Mouse (Mus musculus): Measurements from ENCODE around the gene Olfr474. TPM values are rescaled to one million over a fixed set of nuclear protein-coding genes. Genes with fewer than 3 reads are reported as not detected.
"Not testable (repeated sequence)": the region's sequence is repeated elsewhere in the genome, so short reads cannot be mapped to it uniquely, and the experiment has no call there.

Gene Olfr474
- not detected in 2 replicates for polyA plus RNA-seq (2015; fragmentation: Nextera tagmentation; extraction: Ambion mirVana)

DNA sequence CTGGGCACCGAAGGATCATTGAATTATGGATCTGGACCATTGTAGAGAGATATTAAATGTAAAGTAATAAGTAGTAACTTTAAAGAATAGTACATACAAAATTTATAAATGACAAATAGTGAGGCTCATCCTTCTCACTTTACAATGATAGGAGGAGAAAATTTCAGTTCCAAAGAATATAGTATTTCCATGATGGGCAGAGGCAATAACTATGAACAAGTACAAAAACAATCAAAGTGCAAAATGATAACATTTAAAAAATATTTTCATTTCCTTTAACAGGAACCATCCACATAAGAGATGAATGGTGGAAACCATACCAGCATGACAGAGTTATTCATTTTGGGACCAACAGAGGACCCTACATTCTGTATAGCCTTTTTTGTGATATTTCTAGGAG, at the start of gene Olfr474:
Olfr474 (plus strand) TSS at position 301 of the 400 bp plus-strand sequence.
- Histone ChIP-seq H3K36me3 (no peaks in the 10 kb centered on the region), H3K4me3 (no peak within 1 kb of the TSS), H3K4me2 (replicated peaks) (no peak within 1 kb of the TSS), H3K27me3 (no peaks in the 10 kb centered on the region), H3K27ac (replicated peaks) (no peak within 1 kb of the TSS), H3K9me3 (no peaks in the 10 kb centered on the region), H3K4me1 (no peaks in the 10 kb centered on the region), H3K9ac (replicated peaks) (no peak within 1 kb of the TSS)
- 84% methylated on average over 1 of the region's 1 CpGs for WGBS
- no peak for ATAC-seq (replicated peaks)

GRCm38 (mm10) chr7:107930146-107930545, 24.3 kb upstream of the Olfr474 start, which contains the start of gene Olfr473:
TSS of gene Olfr473 (plus strand) at chr7:107930446.
- Histone ChIP-seq H3K9me3 (no peaks in the 10 kb centered on the region), H3K4me3 (no peak within 1 kb of the TSS), H3K27ac (replicated peaks) (no peak within 1 kb of the TSS), H3K4me2 (replicated peaks) (no peak within 1 kb of the TSS), H3K36me3 (no peaks in the 10 kb centered on the region), H3K27me3 (no peaks in the 10 kb centered on the region), H3K9ac (replicated peaks) (no peak within 1 kb of the TSS), H3K4me1 (no peaks in the 10 kb centered on the region)
- ATAC-seq (replicated peaks) = no peak
- 97% methylated on average over 1 of the region's 1 CpGs for WGBS

GRCm38 (mm10) chr7:107952539-107952938, 1.9 kb upstream of the Olfr474 start:
- H3K27ac ChIP-seq (replicated peaks); ATAC-seq (replicated peaks): not testable (repeated sequence)
- 98% methylated on average over 12 of the region's 12 CpGs for WGBS

GRCm38 (mm10) chr7:107964503-107964902, 10.1 kb downstream of the Olfr474 start, which contains the start of gene Olfr476:
TSS of gene Olfr476 (plus strand) at chr7:107964803.
- Histone ChIP-seq H3K4me1 (no peaks in the 10 kb centered on the region), H3K4me3 (no peak within 1 kb of the TSS), H3K4me2 (replicated peaks) (no peak within 1 kb of the TSS), H3K27ac (replicated peaks) (no peak within 1 kb of the TSS), H3K9ac (replicated peaks) (no peak within 1 kb of the TSS), H3K9me3 (no peaks in the 10 kb centered on the region), H3K36me3 (no peaks in the 10 kb centered on the region), H3K27me3 (no peaks in the 10 kb centered on the region)
- 67% methylated on average over 1 of the region's 1 CpGs for WGBS
- no peak for ATAC-seq (replicated peaks)

More at GRCm38 (mm10) chr7:107952539-107952938, 1.9 kb upstream of the Olfr474 start:
- not testable (repeated sequence) for H3K36me3 ChIP-seq; H3K9ac ChIP-seq (replicated peaks); H3K4me1 ChIP-seq; H3K4me3 ChIP-seq; H3K27me3 ChIP-seq; H3K9me3 ChIP-seq; H3K4me2 ChIP-seq (replicated peaks)

DNA sequence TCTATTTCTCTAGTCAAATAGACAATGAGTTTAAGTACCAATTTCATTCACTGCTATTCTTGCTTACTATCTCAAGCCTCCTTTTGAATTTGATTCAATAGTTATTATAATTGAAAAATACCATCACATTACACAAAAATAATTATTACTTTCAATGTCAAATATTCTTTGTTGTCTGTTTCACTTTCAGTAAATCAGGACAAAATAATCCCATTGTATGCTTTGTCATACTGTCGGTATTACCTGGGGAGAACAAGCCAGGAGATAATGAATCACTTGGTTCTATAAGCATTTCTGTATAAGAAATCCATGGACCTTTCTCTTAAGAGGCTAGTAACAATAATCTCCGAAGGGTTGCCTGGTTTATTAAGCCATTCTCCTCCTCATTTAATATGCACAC, 31.9 kb downstream of the Olfr474 start, which contains the start of gene Olfr477:
Olfr477 (plus strand) TSS at position 301 of the 400 bp plus-strand sequence.
- no peak within 1 kb of the TSS for H3K9ac ChIP-seq (replicated peaks)
- ATAC-seq (replicated peaks) = no peak
- H3K27me3 ChIP-seq = no peaks in the 10 kb centered on the region
- no peaks in the 10 kb centered on the region for H3K36me3 ChIP-seq
- 78% methylated on average over 2 of the region's 2 CpGs for WGBS
- H3K27ac ChIP-seq (replicated peaks) = no peak within 1 kb of the TSS
- no peak within 1 kb of the TSS for H3K4me3 ChIP-seq
- H3K4me1 ChIP-seq = no peaks in the 10 kb centered on the region
- no peaks in the 10 kb centered on the region for H3K9me3 ChIP-seq
- H3K4me2 ChIP-seq (replicated peaks) = no peak within 1 kb of the TSS

Other genes with a start within 250 kb of the Olfr474 start
- not detected in 2 replicates for gene Cyb5r2, start 196.6 kb upstream of the Olfr474 start, polyA plus RNA-seq (2015; fragmentation: Nextera tagmentation; extraction: Ambion mirVana)
- not detected in 2 replicates for gene Ovch2, start 153.4 kb upstream of the Olfr474 start, polyA plus RNA-seq (2015; fragmentation: Nextera tagmentation; extraction: Ambion mirVana)
- gene Olfr467, start 142.4 kb upstream of the Olfr474 start, polyA plus RNA-seq (2015; fragmentation: Nextera tagmentation; extraction: Ambion mirVana) = not detected in 2 replicates
- not detected in 2 replicates for gene Olfr469, start 129.1 kb upstream of the Olfr474 start, polyA plus RNA-seq (2015; fragmentation: Nextera tagmentation; extraction: Ambion mirVana)
- not detected in 2 replicates for gene Olfr470, start 107.2 kb upstream of the Olfr474 start, polyA plus RNA-seq (2015; fragmentation: Nextera tagmentation; extraction: Ambion mirVana)
- gene Olfr472, start 56.7 kb upstream of the Olfr474 start, polyA plus RNA-seq (2015; fragmentation: Nextera tagmentation; extraction: Ambion mirVana) = not detected in 2 replicates
- not detected in 2 replicates for gene Olfr473, start 24.2 kb upstream of the Olfr474 start, polyA plus RNA-seq (2015; fragmentation: Nextera tagmentation; extraction: Ambion mirVana)
- not detected in 2 replicates for gene Olfr476, start 10.2 kb downstream of the Olfr474 start, polyA plus RNA-seq (2015; fragmentation: Nextera tagmentation; extraction: Ambion mirVana)
- not detected in 2 replicates for gene Olfr477, start 32.0 kb downstream of the Olfr474 start, polyA plus RNA-seq (2015; fragmentation: Nextera tagmentation; extraction: Ambion mirVana)
- gene Olfr478, start 79.3 kb downstream of the Olfr474 start, polyA plus RNA-seq (2015; fragmentation: Nextera tagmentation; extraction: Ambion mirVana) = not detected in 2 replicates
- gene Olfr479, start 96.0 kb downstream of the Olfr474 start, polyA plus RNA-seq (2015; fragmentation: Nextera tagmentation; extraction: Ambion mirVana) = not detected in 2 replicates
- not detected in 2 replicates for gene Olfr480, start 112.7 kb downstream of the Olfr474 start, polyA plus RNA-seq (2015; fragmentation: Nextera tagmentation; extraction: Ambion mirVana)
- gene Olfr481, start 125.2 kb downstream of the Olfr474 start, polyA plus RNA-seq (2015; fragmentation: Nextera tagmentation; extraction: Ambion mirVana) = not detected in 2 replicates
- 0.08 and 0.09 TPM in 2 replicates for gene Olfr482, start 142.9 kb downstream of the Olfr474 start, polyA plus RNA-seq (2015; fragmentation: Nextera tagmentation; extraction: Ambion mirVana)
- gene Olfr483, start 146.2 kb downstream of the Olfr474 start, polyA plus RNA-seq (2015; fragmentation: Nextera tagmentation; extraction: Ambion mirVana) = not detected in 2 replicates
- gene Olfr484, start 172.8 kb downstream of the Olfr474 start, polyA plus RNA-seq (2015; fragmentation: Nextera tagmentation; extraction: Ambion mirVana) = not detected in 2 replicates
- gene Olfr485, start 205.2 kb downstream of the Olfr474 start, polyA plus RNA-seq (2015; fragmentation: Nextera tagmentation; extraction: Ambion mirVana) = not detected in 2 replicates
- gene Olfr486, start 218.1 kb downstream of the Olfr474 start, polyA plus RNA-seq (2015; fragmentation: Nextera tagmentation; extraction: Ambion mirVana) = not detected in 2 replicates